Mouse (Mus musculus) lung, embryonic 16.5 days (tissue): ENCODE measurements at regions not wholly inside any gene's neighbourhood (a gene's known extent, or its start where the extent isn't known, plus 50 kb on each side); places are given as distances from the start of the nearest gene placed in this dataset.

Experiments
- ATAC-seq: fragments of 200-750 bp; cut with Nextera tagmentation; 2 replicates; pipeline ENCODE4 v1.8.0; 2017; ENCODE audit warnings: low read depth, mild to moderate bottlenecking, moderate library complexity
- H3K27ac ChIP-seq: fragments of 300-500 bp; sonication (generic); 2 replicates; pipeline ENCODE4 v1.5.1; 2014; ENCODE audit warnings: mild to moderate bottlenecking, control low read depth, low read length
- H3K27me3 ChIP-seq: fragments of 300-500 bp; sonication (generic); 2 replicates; pipeline ENCODE4 v1.6.1; 2014; ENCODE audit warnings: low read depth, low read length, mixed read lengths; ENCODE audit not compliant: control insufficient read depth, insufficient read depth
- H3K36me3 ChIP-seq: fragments of 300-500 bp; sonication (generic); 2 replicates; pipeline ENCODE4 v1.6.1; 2014; ENCODE audit warnings: low read length; ENCODE audit not compliant: control insufficient read depth, insufficient read depth
- H3K4me1 ChIP-seq: fragments of 300-500 bp; sonication (generic); replicated peaks from 2 replicates; pipeline ENCODE4 v1.6.1; 2014; ENCODE audit warnings: low read length, mixed read lengths; ENCODE audit not compliant: control insufficient read depth, insufficient read depth
- H3K4me2 ChIP-seq: fragments of 300-500 bp; sonication (generic); 2 replicates; pipeline ENCODE4 v1.6.1; 2014; ENCODE audit warnings: low read depth, low read length, control low read depth
- H3K4me3 ChIP-seq: fragments of 300-500 bp; sonication (generic); 2 replicates; pipeline ENCODE4 v1.5.1; 2014; ENCODE audit warnings: mild to moderate bottlenecking, low read length, control low read depth
- H3K9ac ChIP-seq: fragments of 300-500 bp; sonication (generic); 2 replicates; pipeline ENCODE4 v1.6.1; 2014; ENCODE audit warnings: low read length, control low read depth
- H3K9me3 ChIP-seq: fragments of 300-500 bp; sonication (generic); 2 replicates; pipeline ENCODE4 v1.6.1; 2016; ENCODE audit warnings: low read length; ENCODE audit not compliant: control insufficient read depth
- WGBS: fragments of 180-500 bp; shearing (Covaris S2); extraction: QIAGEN DNeasy Blood & Tissue Kit; methylation state at CpG from one replicate; pipeline ENCODE4 v1.1.7; 2014; 5-methylcytosine and 5-hydroxymethylcytosine counted together

DNA sequence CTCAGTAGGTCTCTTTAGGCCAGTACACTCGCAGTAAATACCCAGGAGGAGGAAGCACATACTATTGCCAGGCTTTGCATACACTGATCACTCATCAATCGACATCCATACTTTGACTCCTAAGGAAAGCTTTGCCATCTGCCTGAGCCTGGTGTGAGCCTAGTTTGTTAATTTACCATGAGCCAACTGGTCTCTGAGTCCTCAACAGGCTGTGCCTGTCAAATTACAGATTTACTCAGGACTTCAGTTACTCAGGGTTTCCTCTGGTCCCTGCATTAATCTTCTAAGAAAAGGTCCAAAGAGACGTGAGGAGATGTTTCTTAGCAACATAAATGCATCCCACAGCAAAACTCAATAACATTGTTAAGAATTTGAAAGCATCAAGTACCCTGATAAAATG, 50.0 kb upstream of the Snx19 start:
- Histone ChIP-seq H3K4me3 (no peak overlapping the region), H3K36me3 (no peaks in the 10 kb centered on the region), H3K4me2 (no peak overlapping the region), H3K9ac (no peak overlapping the region), H3K27ac (no peak overlapping the region), H3K9me3 (no peaks in the 10 kb centered on the region), H3K27me3 (no peaks in the 10 kb centered on the region), H3K4me1 (no peaks in the 10 kb centered on the region)
- ATAC-seq: no peak
- 60% methylated on average over 3 of the region's 3 CpGs for WGBS
